Mouse (Mus musculus) gastrocnemius, adult 18-20 months (tissue): Measurements from ENCODE around the gene Mbd3. TPM values are rescaled to one million over a fixed set of nuclear protein-coding genes. Genes with fewer than 3 reads are reported as not detected.

Experiments
- DNase-seq: peaks from one replicate; pipeline ENCODE4 v3.0.0; 2021; ENCODE audit warnings: low spot score
- long read RNA-seq, 2 experiments: library from polyadenylated mRNA; stranded (forward); transcript quantifications; one replicate each; pipeline ENCODE4 v2.0.0; 2021
- total RNA-seq, 2 experiments: library from RNA; stranded (reverse); gene quantifications; 2 replicates each; pipeline ENCODE4 v1.2.3; 2021

The Mbd3 gene
- 100 to 1,000 TPM; 108 to 127 TPM for total RNA-seq
- long read RNA-seq, experiment 1, transcript Mbd3-201 (7 exons, 1,662 nt): minor isoform, 35 of 149 reads
- long read RNA-seq, experiment 1, transcript Mbd3-204 (7 exons, 1,566 nt): major isoform, 63 of 149 reads
- long read RNA-seq, experiment 1, partial matches to known transcripts: 35 of 149 reads
- long read RNA-seq, experiment 1, other reads (novel, unspliced or antisense): 10 of 149 reads
- long read RNA-seq, experiment 2, transcript Mbd3-201 (7 exons, 1,662 nt): minor isoform, 31 of 155 reads
- long read RNA-seq, experiment 2, transcript Mbd3-204 (7 exons, 1,566 nt): major isoform, 59 of 155 reads
- long read RNA-seq, experiment 2, transcript Mbd3-203 (7 exons, 1,222 nt): minor isoform, 5 of 155 reads
- long read RNA-seq, experiment 2, partial matches to known transcripts: 43 of 155 reads
- long read RNA-seq, experiment 2, other reads (novel, unspliced or antisense): 15 of 155 reads

DNA sequence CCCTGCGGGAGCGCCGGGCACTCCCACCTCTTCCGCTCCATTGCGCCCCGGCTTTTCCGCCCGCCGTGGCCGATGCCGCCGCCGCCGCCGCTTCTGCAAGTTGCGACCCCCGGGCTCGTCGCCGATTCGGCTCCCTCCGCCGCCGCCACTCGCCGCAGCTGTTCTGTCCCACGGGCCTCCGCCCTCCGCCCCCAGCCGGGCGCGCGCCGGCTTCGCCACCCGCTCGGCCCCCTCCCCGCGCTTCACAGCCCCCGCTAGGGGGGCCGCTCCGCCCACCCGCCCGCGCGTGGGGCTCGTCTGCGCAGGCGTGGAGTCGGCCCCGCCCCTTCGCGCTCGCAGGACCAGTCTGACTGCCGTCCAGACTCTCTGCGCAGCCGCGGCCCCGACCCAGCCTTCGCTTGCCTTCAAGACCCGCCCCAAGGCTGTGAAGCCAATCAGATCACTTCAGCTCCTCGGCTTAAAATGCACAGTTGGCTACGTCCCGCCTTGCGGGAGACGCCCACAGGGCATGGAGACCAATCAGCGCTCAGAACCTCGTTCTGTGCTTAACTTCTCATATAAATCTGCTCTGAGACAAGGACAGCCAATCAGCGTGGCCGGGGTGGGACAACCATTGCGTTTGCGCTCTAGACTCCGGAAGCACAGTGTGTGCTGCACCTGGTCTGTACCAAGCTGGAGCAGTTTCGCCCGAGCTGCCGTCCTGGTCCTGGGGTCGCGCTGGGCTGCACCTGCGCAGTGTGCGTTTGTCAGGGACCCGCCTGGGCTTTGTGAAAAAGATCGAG is at the start of gene Mbd3:
Gene Mbd3, minus strand, starts transcription at position 360 of the 782 bp plus-strand sequence.
- peak; percentile 99 for DNase-seq

GRCm38 (mm10) chr10:80445898-80446601 is 46.7 kb upstream of the Mbd3 start:
- DNase-seq: peak; percentile 71

- no peak for DNase-seq
These were observed 45.7 kb upstream of the Mbd3 start for GRCm38 (mm10) chr10:80445052-80445451.

DNA sequence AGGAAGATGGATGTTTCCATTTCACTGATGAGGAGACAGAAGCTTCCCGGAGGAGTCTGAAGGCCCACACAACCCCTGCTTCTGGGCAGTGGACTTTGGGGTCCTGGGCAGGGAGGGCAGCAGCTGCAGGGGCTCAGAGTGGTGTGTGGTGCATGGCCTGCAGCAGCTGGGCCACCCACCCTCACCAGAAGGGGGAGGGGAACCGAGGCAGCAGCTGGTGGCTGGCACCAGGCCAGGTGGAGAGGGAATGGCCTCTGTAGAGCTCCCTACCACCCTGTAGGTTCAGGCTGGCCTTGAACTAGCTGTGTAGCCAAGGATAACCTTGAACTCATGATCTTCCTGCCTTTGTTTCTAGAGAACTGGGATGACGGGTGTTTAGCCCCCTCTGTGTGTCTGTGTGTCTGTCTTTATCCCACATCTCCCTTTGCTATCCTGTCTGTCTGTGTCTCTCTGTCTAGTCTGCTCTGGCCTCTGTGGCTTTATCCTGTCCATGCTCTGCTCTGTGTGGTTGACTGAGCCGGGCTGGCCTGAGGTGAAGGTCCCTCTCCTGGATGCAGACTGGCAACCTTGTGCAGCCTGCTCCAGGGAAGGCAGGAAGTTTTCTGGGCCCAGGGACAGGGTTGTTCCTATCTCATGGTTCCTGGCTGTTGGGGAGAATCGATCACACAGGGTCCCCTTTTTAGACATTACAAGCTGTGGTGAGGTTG is 45.1 kb upstream of the Mbd3 start:
- DNase-seq: no peak

DNA sequence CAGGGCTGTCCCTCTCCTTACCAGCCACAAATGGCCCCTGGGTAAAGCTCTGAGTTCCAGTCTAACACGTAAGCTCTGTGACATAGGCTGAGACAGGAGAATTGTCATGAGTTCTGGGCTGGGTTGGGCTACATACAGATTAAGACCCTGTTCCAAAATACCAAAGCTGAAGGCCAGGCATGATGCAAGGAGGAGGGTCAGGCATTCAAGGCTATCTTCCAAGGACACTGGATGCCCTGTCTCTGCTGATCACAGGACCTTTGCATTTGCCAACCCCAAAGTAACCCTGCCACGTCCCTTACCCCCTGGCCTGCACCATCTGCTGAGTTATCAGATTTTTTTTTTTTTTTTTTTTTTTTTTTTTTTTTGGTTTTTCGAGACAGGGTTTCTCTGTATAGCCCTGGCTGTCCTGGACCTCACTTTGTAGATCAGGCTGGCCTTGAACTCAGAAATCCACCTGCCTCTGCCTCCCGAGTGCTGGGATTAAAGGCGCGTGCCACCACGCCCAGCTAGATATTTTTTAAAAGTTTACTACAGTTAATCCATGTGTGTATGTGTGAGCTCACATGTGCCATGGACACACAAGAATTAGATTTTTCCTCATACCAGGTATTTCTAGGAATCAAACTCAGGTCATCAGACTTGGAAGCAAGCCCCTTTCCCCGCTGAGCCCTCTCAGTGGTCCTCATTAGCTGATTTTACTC is 44.4 kb upstream of the Mbd3 start:
- no peak for DNase-seq

GRCm38 (mm10) chr10:80442989-80443388 is 43.6 kb upstream of the Mbd3 start:
- no peak for DNase-seq

DNA sequence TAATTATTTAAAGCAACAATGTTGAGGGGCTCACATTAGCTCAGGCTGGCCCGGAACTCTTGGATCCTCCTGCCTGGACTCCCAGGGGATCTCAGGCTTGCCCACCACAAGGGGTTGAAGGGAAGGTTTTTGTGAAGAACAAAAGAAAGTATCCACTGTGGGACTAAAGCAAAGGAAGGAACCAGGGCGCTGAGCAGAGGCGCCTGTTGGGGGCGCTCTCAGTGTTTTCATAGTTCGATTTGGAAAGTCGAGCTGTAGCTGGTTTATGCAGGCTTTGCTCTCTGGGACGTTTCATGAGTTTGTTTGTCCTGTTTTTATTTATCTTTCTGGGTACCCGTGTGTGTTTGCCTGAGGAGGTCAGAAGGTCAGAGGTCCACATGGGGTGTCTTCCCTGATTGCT is 42.2 kb upstream of the Mbd3 start:
- DNase-seq: no peak

GRCm38 (mm10) chr10:80440031-80440430 is 40.7 kb upstream of the Mbd3 start:
- no peak for DNase-seq

DNA sequence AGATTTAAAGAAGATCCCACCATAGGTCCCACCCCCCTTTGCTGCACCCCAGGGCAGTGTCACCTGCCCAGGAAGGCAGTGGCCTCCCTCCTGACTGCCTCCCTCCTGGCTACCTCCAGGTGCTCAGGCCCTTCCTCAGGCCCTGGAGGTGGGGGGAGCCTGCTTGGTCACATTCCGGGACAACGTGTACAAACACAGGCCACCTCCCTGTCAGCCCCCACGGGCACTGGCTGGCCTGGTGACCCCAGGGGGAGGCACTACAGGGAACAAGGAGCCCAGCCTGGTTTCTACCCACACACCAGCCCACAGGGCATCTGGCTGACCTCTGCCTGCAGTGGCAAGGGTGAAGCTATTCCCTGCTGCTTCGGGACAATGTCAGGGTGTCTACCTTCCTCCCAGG is 38.6 kb upstream of the Mbd3 start:
- no peak for DNase-seq

GRCm38 (mm10) chr10:80436276-80436675 is 36.9 kb upstream of the Mbd3 start:
- no peak for DNase-seq

DNA sequence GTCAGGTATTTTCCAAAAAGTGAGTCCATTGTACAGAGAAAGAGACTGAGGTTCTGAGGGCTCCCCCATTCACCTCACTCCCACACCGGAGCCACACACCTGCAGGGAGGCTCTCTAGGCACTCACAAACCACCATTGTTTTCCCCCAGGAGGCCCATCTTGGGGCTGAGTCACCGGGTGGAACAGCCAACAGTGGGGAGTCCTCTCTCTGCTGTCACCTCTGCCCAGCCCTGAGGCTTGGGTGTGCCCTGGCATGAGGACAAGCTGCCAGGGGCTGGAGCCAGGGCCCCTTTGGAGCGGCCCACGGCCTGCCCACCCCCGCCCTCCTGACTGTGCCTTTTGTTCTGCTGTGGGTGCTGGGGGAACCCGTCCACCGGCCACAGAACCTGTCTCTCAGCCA is 36.4 kb upstream of the Mbd3 start:
- DNase-seq: no peak

DNA sequence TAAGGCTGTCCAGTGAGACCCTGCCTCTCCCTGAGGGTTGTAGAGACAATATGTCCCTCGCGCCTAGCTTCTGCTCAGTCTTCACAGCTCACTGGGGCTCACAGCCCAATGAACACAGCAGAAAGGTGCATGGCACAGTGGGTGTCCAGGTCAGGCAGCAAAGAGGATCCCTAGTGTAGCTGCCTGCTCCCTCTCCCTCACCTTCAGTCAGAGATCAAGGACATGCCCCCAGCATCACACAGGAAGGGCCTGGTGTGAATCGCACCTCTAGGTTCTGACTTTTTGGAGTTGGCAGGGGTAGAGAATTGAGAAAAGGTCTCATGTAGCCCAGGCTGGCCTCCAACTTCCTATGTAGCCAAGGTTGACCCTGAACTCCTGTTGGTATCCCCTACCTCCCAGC is 35.5 kb upstream of the Mbd3 start:
- no peak for DNase-seq

- no peak for DNase-seq
These were observed 34.9 kb upstream of the Mbd3 start for GRCm38 (mm10) chr10:80434233-80434592.

DNA sequence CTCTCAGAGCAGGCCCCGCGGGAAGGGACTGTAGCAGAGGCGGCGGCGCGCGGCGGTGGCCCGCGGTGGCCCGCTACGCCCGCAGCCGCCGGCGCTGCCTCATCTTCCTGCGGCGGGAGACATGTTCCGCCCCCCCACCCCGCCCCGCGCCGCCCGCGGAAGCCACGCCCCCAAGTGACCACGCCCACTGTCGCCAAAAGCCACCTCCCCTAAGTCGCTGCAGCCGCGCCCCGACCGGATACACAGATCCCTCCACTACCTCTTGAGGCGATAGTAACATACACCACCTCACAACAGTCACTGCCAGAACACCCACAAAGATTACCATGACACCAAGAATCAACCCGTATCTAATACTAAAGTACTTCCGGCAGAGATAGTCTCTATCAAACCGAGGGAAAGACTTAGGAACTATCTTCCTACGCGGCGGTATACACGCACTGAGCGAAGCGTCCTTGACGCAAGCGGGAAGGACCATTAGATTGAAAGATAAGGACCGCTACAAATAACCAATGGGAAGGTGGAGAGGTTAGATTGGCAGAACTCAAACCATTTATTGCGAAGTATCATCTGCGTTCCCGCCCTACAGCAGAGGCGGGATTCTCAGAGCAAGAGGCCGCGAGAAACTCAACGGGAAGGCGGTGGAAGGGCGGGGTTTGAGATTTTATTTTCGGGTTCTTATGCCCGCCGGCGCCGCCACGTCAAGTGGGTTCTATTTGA is 34.3 kb upstream of the Mbd3 start, which contains the start of gene Tcf3:
Gene Tcf3, minus strand, starts transcription at position 135 of the 720 bp plus-strand sequence.
- DNase-seq: peak; percentile 96

DNA sequence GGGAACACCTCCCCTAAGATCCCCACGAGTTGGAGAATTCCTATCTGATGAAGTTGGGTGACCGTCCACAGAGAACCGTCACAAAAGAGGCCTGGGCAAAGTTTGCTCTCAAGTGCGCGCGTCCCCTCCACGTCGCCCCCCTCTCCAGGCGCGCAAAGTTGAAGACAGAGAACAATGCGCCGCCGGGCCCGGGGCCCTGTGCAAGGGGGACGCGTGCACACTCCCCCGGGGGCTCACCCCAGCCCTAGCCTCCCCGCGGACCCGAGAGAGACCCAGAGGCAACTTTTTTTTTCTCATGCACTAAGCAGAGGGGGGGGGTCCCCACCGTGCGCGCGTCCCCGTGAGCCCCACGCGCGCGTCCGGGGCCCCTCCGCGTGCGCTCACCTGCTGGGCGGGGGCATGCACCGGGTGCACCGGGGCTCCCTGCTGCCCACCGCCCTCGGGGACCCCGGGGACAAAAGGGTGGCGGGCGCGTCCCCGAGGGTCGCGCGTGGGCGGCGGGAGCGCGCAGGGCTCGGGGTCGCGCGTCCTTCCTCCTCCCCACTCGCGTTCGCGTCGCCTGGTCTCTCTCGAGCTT is 33.7 kb upstream of the Mbd3 start:
- DNase-seq: no peak

DNA sequence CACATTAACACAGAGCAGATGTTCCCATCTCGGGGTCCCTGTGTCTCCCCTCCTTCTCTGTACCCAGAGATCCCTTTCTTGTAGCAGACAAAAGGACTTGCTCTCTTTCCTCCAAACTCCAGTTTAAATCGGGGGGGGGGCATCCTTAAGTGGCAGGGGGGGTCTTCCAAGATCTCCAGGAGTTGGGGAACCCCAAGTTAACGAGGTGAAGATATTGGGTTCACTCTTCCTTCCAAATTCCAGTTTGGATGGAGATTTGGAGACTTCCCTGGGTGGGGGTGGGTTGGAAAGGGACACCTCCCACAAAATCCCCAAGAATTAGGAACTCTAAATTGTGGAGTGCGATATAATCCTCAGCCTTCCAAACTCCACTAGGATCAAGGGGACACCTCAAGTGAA is 33.0 kb upstream of the Mbd3 start:
- DNase-seq: no peak

DNA sequence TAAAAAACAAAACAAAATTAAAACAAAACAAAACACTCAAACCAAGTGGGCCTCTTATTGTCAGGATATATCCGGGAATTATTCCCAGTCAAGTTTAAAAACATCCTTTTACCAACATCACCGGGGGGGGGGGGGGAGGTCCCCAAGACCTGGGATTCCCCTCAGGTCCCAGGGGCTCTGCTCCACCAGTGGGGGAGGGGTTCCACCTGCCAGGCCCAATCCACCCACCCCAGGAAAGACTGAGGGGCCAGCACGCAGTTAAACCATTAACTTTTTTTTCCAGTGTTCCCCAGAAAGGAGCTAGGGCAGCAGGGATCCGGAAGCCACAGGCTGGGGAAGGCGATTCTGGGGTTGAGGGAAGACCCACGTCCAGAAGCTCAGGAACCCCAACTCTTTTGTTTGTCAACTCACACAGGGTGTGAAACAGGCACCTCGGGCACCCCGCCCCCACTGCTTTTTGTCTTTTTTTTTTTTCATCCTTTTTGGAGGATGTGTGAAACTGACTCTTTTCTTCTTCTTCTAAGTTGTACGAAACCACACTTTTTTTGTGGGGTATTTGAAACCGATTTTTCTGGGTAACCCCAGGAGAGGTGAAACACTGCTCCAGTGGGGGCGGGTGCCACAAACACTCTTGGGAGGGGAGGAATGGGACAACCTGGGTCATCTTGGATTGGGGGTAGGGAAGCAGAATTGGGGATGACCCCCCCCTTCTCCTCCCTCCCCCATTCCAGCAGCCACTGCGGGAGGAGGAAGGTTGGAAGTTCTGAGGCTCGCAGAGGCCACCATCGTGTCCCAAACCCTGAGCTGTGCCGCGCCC is 32.4 kb upstream of the Mbd3 start:
- no peak for DNase-seq

GRCm38 (mm10) chr10:80430375-80430980 is 31.1 kb upstream of the Mbd3 start:
- no peak for DNase-seq
